Mouse (Mus musculus): ENCODE measurements around the gene Sh2d6.

- TF ChIP-seq CTCF (IDR thresholded peaks at IDR 0.05; ENCODE audit: borderline replicate concordance, insufficient read depth, low read length) (no peak), POLR2A (IDR thresholded peaks at IDR 0.05; ENCODE audit: low read depth, low read length) (no peak)
These were observed 10.7 kb downstream of the Sh2d6 start for GRCm38 (mm10) chr6:72510686-72511421.

All from embryonic fibroblast, embryonic 13.5 days (primary cell).